Mouse (Mus musculus) stomach, embryonic 16.5 days (tissue): Measurements from ENCODE around the gene Lpp. TPM values are rescaled to one million over a fixed set of nuclear protein-coding genes. Genes with fewer than 3 reads are reported as not detected.

Experiments used
- ATAC-seq: fragments of 200-750 bp; cut with Nextera tagmentation; 2 replicates; pipeline ENCODE4 v1.8.0; 2017; ENCODE audit warnings: moderate number of reproducible peaks, moderate TSS enrichment; ENCODE audit not compliant: insufficient read depth, low FRiP score
- H3K27ac ChIP-seq: fragments of 300-500 bp; sonication (generic); 2 replicates; pipeline ENCODE4 v1.5.1; 2014; ENCODE audit warnings: low read length
- H3K27me3 ChIP-seq: fragments of 300-500 bp; sonication (generic); 2 replicates; pipeline ENCODE4 v1.6.1; 2014; ENCODE audit warnings: low read length, control low read depth, mixed read lengths; ENCODE audit not compliant: control insufficient read depth, insufficient read depth
- H3K36me3 ChIP-seq: fragments of 300-500 bp; sonication (generic); 2 replicates; pipeline ENCODE4 v1.6.1; 2014; ENCODE audit warnings: low read length; ENCODE audit not compliant: control insufficient read depth, insufficient read depth
- H3K4me1 ChIP-seq: fragments of 300-500 bp; sonication (generic); 2 replicates; pipeline ENCODE4 v1.6.1; 2014; ENCODE audit warnings: low read length, control low read depth, mixed read lengths; ENCODE audit not compliant: control insufficient read depth, insufficient read depth
- H3K4me2 ChIP-seq: fragments of 300-500 bp; sonication (generic); 2 replicates; pipeline ENCODE4 v1.6.1; 2014; ENCODE audit warnings: low read depth, low read length, mixed read lengths
- H3K4me3 ChIP-seq: fragments of 300-500 bp; sonication (generic); replicated peaks from 2 replicates; pipeline ENCODE4 v1.5.1; 2014; ENCODE audit warnings: mild to moderate bottlenecking, low read length
- H3K9ac ChIP-seq: fragments of 300-500 bp; sonication (generic); 2 replicates; pipeline ENCODE4 v1.6.1; 2014; ENCODE audit warnings: low read length
- H3K9me3 ChIP-seq: fragments of 300-500 bp; sonication (generic); replicated peaks from 2 replicates; pipeline ENCODE4 v1.6.1; 2016; ENCODE audit warnings: low read length, control low read depth; ENCODE audit not compliant: control insufficient read depth
- WGBS: fragments of 180-500 bp; shearing (Covaris S2); extraction: QIAGEN DNeasy Blood & Tissue Kit; methylation state at CpG from one replicate; pipeline ENCODE4 v1.1.7; 2014; 5-methylcytosine and 5-hydroxymethylcytosine counted together
- polyA plus RNA-seq: library from polyadenylated mRNA; unstranded; fragments of >200 nt; fragmentation: Nextera tagmentation; extraction: Ambion mirVana; gene quantifications from 2 replicates; pipeline ENCODE4 v1.2.1, GENCODE M21; 2015

Gene Lpp
- polyA plus RNA-seq = 79.4 and 89.8 TPM in 2 replicates

GRCm38 (mm10) chr16:24392651-24393555, at the start of gene Lpp:
Gene Lpp (plus strand): TSS chr16:24393507.
- peak; percentile 87 for ATAC-seq
- H3K4me2 ChIP-seq = peak within 1 kb of the TSS; percentile 71
- WGBS = 2% methylated on average over 42 of the region's 42 CpGs

GRCm38 (mm10) chr16:24347582-24348411, 45.5 kb upstream of the Lpp start:
- no peaks in the 10 kb centered on the region for H3K36me3 ChIP-seq
- H3K27ac ChIP-seq = no peak overlapping the region
- no peak for ATAC-seq
- WGBS = 64% methylated on average over 21 of the region's 21 CpGs
- no peak overlapping the region for H3K4me3 ChIP-seq
- H3K27me3 ChIP-seq = no peaks in the 10 kb centered on the region
- H3K4me1 ChIP-seq = no peaks in the 10 kb centered on the region
- no peaks in the 10 kb centered on the region for H3K9me3 ChIP-seq
- no peak overlapping the region for H3K4me2 ChIP-seq
- no peak overlapping the region for H3K9ac ChIP-seq

More at GRCm38 (mm10) chr16:24392651-24393555, at the start of gene Lpp:
- H3K4me1 ChIP-seq = peaks cover 26% of the 10 kb centered on the region
- peak within 1 kb of the TSS; percentile 85 for H3K4me3 ChIP-seq
- H3K9me3 ChIP-seq = 0 out of 2 replicates have a peak, but pooled peaks cover 1% of the 10 kb centered on the region
- peak within 1 kb of the TSS; percentile 99 for H3K27ac ChIP-seq
- no peaks in the 10 kb centered on the region for H3K27me3 ChIP-seq
- H3K9ac ChIP-seq = peak within 1 kb of the TSS; percentile 98
- no peaks in the 10 kb centered on the region for H3K36me3 ChIP-seq

GRCm38 (mm10) chr16:24350306-24350705, 43.0 kb upstream of the Lpp start:
- WGBS = 76% methylated on average over 6 of the region's 6 CpGs
- H3K9me3 ChIP-seq = no peaks in the 10 kb centered on the region
- H3K9ac ChIP-seq = no peak overlapping the region
- no peak overlapping the region for H3K27ac ChIP-seq
- H3K27me3 ChIP-seq = no peaks in the 10 kb centered on the region
- H3K4me1 ChIP-seq = peaks cover 5% of the 10 kb centered on the region; the same call in 1 of the 2 replicates
- H3K4me2 ChIP-seq = no peak overlapping the region
- no peak for ATAC-seq
- H3K36me3 ChIP-seq = no peaks in the 10 kb centered on the region
- no peak overlapping the region for H3K4me3 ChIP-seq

- H3K9ac ChIP-seq = no peak overlapping the region
- H3K9me3 ChIP-seq = no peaks in the 10 kb centered on the region
- no peaks in the 10 kb centered on the region for H3K36me3 ChIP-seq
- peaks cover 5% of the 10 kb centered on the region; the same call in 1 of the 2 replicates for H3K4me1 ChIP-seq
- H3K4me2 ChIP-seq = no peak overlapping the region
- 60% methylated on average over 6 of the region's 6 CpGs for WGBS
- ATAC-seq = no peak
- H3K27ac ChIP-seq = no peak overlapping the region
- H3K27me3 ChIP-seq = no peaks in the 10 kb centered on the region
- no peak overlapping the region for H3K4me3 ChIP-seq
These were observed 42.6 kb upstream of the Lpp start for GRCm38 (mm10) chr16:24350751-24351150.

GRCm38 (mm10) chr16:24351811-24352210, 41.5 kb upstream of the Lpp start:
- Histone ChIP-seq H3K27ac (no peak overlapping the region), H3K4me3 (no peak overlapping the region), H3K4me1 (peaks cover 5% of the 10 kb centered on the region; the same call in 1 of the 2 replicates), H3K9ac (no peak overlapping the region), H3K27me3 (no peaks in the 10 kb centered on the region), H3K36me3 (no peaks in the 10 kb centered on the region), H3K9me3 (no peaks in the 10 kb centered on the region), H3K4me2 (no peak overlapping the region)
- ATAC-seq = no peak
- WGBS = 100% methylated on average over 1 of the region's 1 CpGs

GRCm38 (mm10) chr16:24353816-24354215, 39.5 kb upstream of the Lpp start:
- ATAC-seq = no peak
- H3K4me1 ChIP-seq = peaks cover 5% of the 10 kb centered on the region; the same call in 1 of the 2 replicates
- H3K9me3 ChIP-seq = no peaks in the 10 kb centered on the region
- H3K4me2 ChIP-seq = no peak overlapping the region
- no peak overlapping the region for H3K4me3 ChIP-seq
- no peaks in the 10 kb centered on the region for H3K36me3 ChIP-seq
- WGBS = 19% methylated on average over 3 of the region's 3 CpGs
- H3K27me3 ChIP-seq = no peaks in the 10 kb centered on the region
- H3K27ac ChIP-seq = no peak overlapping the region
- no peak overlapping the region for H3K9ac ChIP-seq

GRCm38 (mm10) chr16:24361667-24362066, 31.6 kb upstream of the Lpp start:
- 82% methylated on average over 1 of the region's 1 CpGs for WGBS
- Histone ChIP-seq H3K36me3 (no peaks in the 10 kb centered on the region), H3K9ac (no peak overlapping the region), H3K4me3 (no peak overlapping the region), H3K4me1 (no peaks in the 10 kb centered on the region), H3K4me2 (no peak overlapping the region), H3K27ac (no peak overlapping the region), H3K27me3 (no peaks in the 10 kb centered on the region), H3K9me3 (no peaks in the 10 kb centered on the region)
- no peak for ATAC-seq

GRCm38 (mm10) chr16:24364030-24364687, 29.1 kb upstream of the Lpp start:
- H3K9ac ChIP-seq = no peak overlapping the region
- 58% methylated on average over 7 of the region's 7 CpGs for WGBS
- H3K27ac ChIP-seq = no peak overlapping the region
- peak; percentile 44; the same call in 1 of the 2 replicates for ATAC-seq
- no peaks in the 10 kb centered on the region for H3K4me1 ChIP-seq
- no peaks in the 10 kb centered on the region for H3K36me3 ChIP-seq
- H3K4me3 ChIP-seq = no peak overlapping the region
- H3K4me2 ChIP-seq = no peak overlapping the region
- H3K9me3 ChIP-seq = no peaks in the 10 kb centered on the region
- no peaks in the 10 kb centered on the region for H3K27me3 ChIP-seq
